14 mouse cellular contexts compared by ENCODE assay signal in the genomic region with DNA sequence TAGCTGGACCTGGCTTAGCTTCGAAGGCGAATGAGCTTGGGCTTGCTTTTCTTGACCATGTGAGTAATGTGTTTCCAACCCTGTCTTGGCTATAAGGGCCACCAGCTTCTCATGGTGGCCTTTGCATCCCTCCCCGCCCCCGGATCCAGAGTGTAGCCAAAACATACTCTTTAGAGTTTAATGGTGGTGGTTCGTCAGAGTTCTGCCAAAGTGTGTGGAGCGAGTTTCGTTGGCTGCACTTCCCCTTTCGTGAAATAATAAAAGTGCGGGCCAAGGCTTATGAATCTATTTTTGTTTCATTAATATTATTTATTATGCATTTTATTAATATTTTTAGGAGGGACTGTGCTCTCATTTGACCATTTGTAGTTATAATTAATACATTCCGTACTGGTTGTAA. TPM values are rescaled to one million over a fixed set of nuclear protein-coding genes. Genes with fewer than 3 reads are reported as not detected.
DNase-seq lines count a peak whose midpoint lies in the region; ATAC-seq and TF ChIP-seq lines count a peak whose summit lies in the region.
"Had no signal": no experiment of that assay in that cellular context is flagged by ENCODE, and none has a peak within 500 bp of the region (broad histone marks: within the 10 kb centered on the region; RNA-seq: fewer than 3 reads in every experiment).

No protein-coding gene starts in this region.

- H3K9me3 ChIP-seq in liver, embryonic 11.5 days (ENCODE audit: control insufficient read depth, low read length) = no peaks in the 10 kb centered on the region
- H3K9me3 ChIP-seq in forebrain, embryonic 15.5 days = no peaks in the 10 kb centered on the region
- no peaks in the 10 kb centered on the region for H3K9me3 ChIP-seq in limb, embryonic 14.5 days (ENCODE audit: control insufficient read depth, low read length)
- H3K9me3 ChIP-seq in neural tube, embryonic 14.5 days (ENCODE audit: control insufficient read depth, low read length) = no peaks in the 10 kb centered on the region
- H3K9me3 ChIP-seq in kidney, embryonic 15.5 days (replicated peaks) = no peaks in the 10 kb centered on the region
- H3K9me3 ChIP-seq: heart, embryonic 10.5 days had no signal

- peaks cover 69% of the 10 kb centered on the region for H3K4me1 ChIP-seq in liver, embryonic 11.5 days (replicated peaks; ENCODE audit: control insufficient read depth, insufficient read depth, low read length)
- peaks cover 96% of the 10 kb centered on the region for H3K4me1 ChIP-seq in forebrain, embryonic 15.5 days
- H3K4me1 ChIP-seq in limb, embryonic 14.5 days (ENCODE audit: control insufficient read depth, insufficient read depth, low read length) = peaks cover 82% of the 10 kb centered on the region
- H3K4me1 ChIP-seq in neural tube, embryonic 14.5 days (ENCODE audit: control insufficient read depth, insufficient read depth, low read length) = peaks cover 56% of the 10 kb centered on the region
- H3K4me1 ChIP-seq in kidney, embryonic 15.5 days = peaks cover 19% of the 10 kb centered on the region
- no peaks in the 10 kb centered on the region for H3K4me1 ChIP-seq in kidney, adult 2 months (ENCODE audit: control insufficient read depth, insufficient read depth, low read length)

- DNase-seq in liver, embryonic 11.5 days (ENCODE audit: low spot score) = no peak
- no peak for DNase-seq in liver
- DNase-seq in limb, embryonic 14.5 days (ENCODE audit: low spot score) = no peak
- DNase-seq in lung, postnatal 14 days = no peak
- no peak for DNase-seq in kidney, adult 2 months
- DNase-seq: cerebellum, postnatal 14 days; kidney, adult 11 months; layer of hippocampus, adult 9-11 months; lung, postnatal 10 days had no signal

- H3K36me3 ChIP-seq in liver, embryonic 11.5 days (ENCODE audit: control insufficient read depth, insufficient read depth, low read length) = peaks cover 4% of the 10 kb centered on the region; the same call in 1 of the 2 replicates
- no peaks in the 10 kb centered on the region for H3K36me3 ChIP-seq in forebrain, embryonic 15.5 days
- H3K36me3 ChIP-seq in limb, embryonic 14.5 days (ENCODE audit: control insufficient read depth, insufficient read depth, low read length) = peaks cover 9% of the 10 kb centered on the region; the same call in 1 of the 2 replicates
- no peaks in the 10 kb centered on the region for H3K36me3 ChIP-seq in neural tube, embryonic 14.5 days (ENCODE audit: control insufficient read depth, insufficient read depth, low read length)
- no peaks in the 10 kb centered on the region for H3K36me3 ChIP-seq in kidney, embryonic 15.5 days
- H3K36me3 ChIP-seq in kidney, adult 2 months (ENCODE audit: control insufficient read depth, insufficient read depth, low read length) = no peaks in the 10 kb centered on the region
- H3K36me3 ChIP-seq: heart, embryonic 10.5 days had no signal

- H3K9ac ChIP-seq in liver, embryonic 11.5 days (ENCODE audit: low read depth, low read length) = 0 out of 2 replicates have a peak overlapping the region, but pooled peaks have one; percentile 5
- peak overlapping the region; percentile 25; the same call in 1 of the 2 replicates for H3K9ac ChIP-seq in forebrain, embryonic 15.5 days (replicated peaks)
- H3K9ac ChIP-seq in limb, embryonic 14.5 days (ENCODE audit: low read depth, low read length, severe bottlenecking) = no peak overlapping the region
- no peak overlapping the region for H3K9ac ChIP-seq in neural tube, embryonic 14.5 days (replicated peaks; ENCODE audit: low read depth, low read length)
- no peak overlapping the region for H3K9ac ChIP-seq in kidney, embryonic 15.5 days

- 0 out of 2 replicates have a peak overlapping the region, but pooled peaks have one; percentile 8 for H3K27ac ChIP-seq in liver, embryonic 11.5 days (ENCODE audit: low read depth, low read length)
- H3K27ac ChIP-seq in forebrain, embryonic 15.5 days (replicated peaks) = peak overlapping the region; percentile 78
- peak overlapping the region; percentile 33; the same call in 1 of the 2 replicates for H3K27ac ChIP-seq in limb, embryonic 14.5 days (replicated peaks; ENCODE audit: low read depth, low read length)
- H3K27ac ChIP-seq in neural tube, embryonic 14.5 days (ENCODE audit: low read depth, low read length) = no peak overlapping the region; the same call in 1 of the 2 replicates
- H3K27ac ChIP-seq in kidney, embryonic 15.5 days = no peak overlapping the region
- no peak overlapping the region for H3K27ac ChIP-seq in kidney, adult 2 months (ENCODE audit: insufficient read depth, low read depth, low read length)

- H3K4me2 ChIP-seq in liver, embryonic 11.5 days = peak overlapping the region; percentile 29
- peak overlapping the region; percentile 47 for H3K4me2 ChIP-seq in forebrain, embryonic 15.5 days (replicated peaks)
- H3K4me2 ChIP-seq in limb, embryonic 14.5 days (replicated peaks; ENCODE audit: low read depth, low read length, severe bottlenecking) = peak overlapping the region; percentile 23; the same call in 1 of the 2 replicates
- H3K4me2 ChIP-seq in neural tube, embryonic 14.5 days (ENCODE audit: low read depth, low read length) = peak overlapping the region; percentile 21; the same call in 1 of the 2 replicates
- H3K4me2 ChIP-seq in kidney, embryonic 15.5 days = no peak overlapping the region

- H3K4me3 ChIP-seq in liver, embryonic 11.5 days (ENCODE audit: low read depth, low read length) = no peak overlapping the region
- peak overlapping the region; percentile 6; the same call in 1 of the 2 replicates for H3K4me3 ChIP-seq in forebrain, embryonic 15.5 days
- no peak overlapping the region for H3K4me3 ChIP-seq in limb, embryonic 14.5 days (replicated peaks; ENCODE audit: low read length)
- H3K4me3 ChIP-seq in neural tube, embryonic 14.5 days (ENCODE audit: low read depth, low read length) = no peak overlapping the region
- H3K4me3 ChIP-seq in kidney, embryonic 15.5 days (replicated peaks) = no peak overlapping the region
- no peak overlapping the region for H3K4me3 ChIP-seq in kidney, adult 2 months (ENCODE audit: insufficient read depth, low read depth, low read length)
- H3K4me3 ChIP-seq: heart, embryonic 10.5 days had no signal

- WGBS in liver, embryonic 11.5 days = 79% methylated on average over 10 of the region's 10 CpGs
- 48% methylated on average over 10 of the region's 10 CpGs for WGBS in forebrain, embryonic 15.5 days
- WGBS in limb, embryonic 14.5 days = 49% methylated on average over 10 of the region's 10 CpGs
- WGBS in neural tube, embryonic 14.5 days = 65% methylated on average over 10 of the region's 10 CpGs
- WGBS in kidney, embryonic 15.5 days = 62% methylated on average over 10 of the region's 10 CpGs
- WGBS in kidney, adult 2 months = 72% methylated on average over 10 of the region's 10 CpGs

- TF ChIP-seq POLR2A in limb, embryonic 14.5 days (IDR thresholded peaks at IDR 0.05; ENCODE audit: borderline replicate concordance, extremely low read depth, insufficient read depth, insufficient read length) = no peak
- no peak for TF ChIP-seq POLR2A in kidney, adult 2 months (IDR thresholded peaks at IDR 0.05; ENCODE audit: low read depth, low read length)

- no peaks in the 10 kb centered on the region for H3K27me3 ChIP-seq in liver, embryonic 11.5 days (replicated peaks; ENCODE audit: control insufficient read depth, insufficient read depth, low read length)
- H3K27me3 ChIP-seq in forebrain, embryonic 15.5 days = no peaks in the 10 kb centered on the region
- H3K27me3 ChIP-seq in limb, embryonic 14.5 days (ENCODE audit: control insufficient read depth, insufficient read depth, low read length) = no peaks in the 10 kb centered on the region
- H3K27me3 ChIP-seq in neural tube, embryonic 14.5 days (ENCODE audit: control insufficient read depth, insufficient read depth, low read length) = no peaks in the 10 kb centered on the region
- H3K27me3 ChIP-seq in kidney, embryonic 15.5 days = peaks cover 75% of the 10 kb centered on the region
- H3K27me3 ChIP-seq in kidney, adult 2 months (replicated peaks; ENCODE audit: control insufficient read depth, insufficient read depth, low read length) = no peaks in the 10 kb centered on the region; the same call in 1 of the 2 replicates

- ATAC-seq in liver, embryonic 11.5 days (replicated peaks; ENCODE audit: low FRiP score) = no peak
- no peak for ATAC-seq in forebrain, embryonic 15.5 days (replicated peaks)
- ATAC-seq in limb, embryonic 14.5 days (ENCODE audit: low FRiP score, low read depth) = peak; percentile 18; the same call in 1 of the 2 replicates
- no peak for ATAC-seq in neural tube, embryonic 14.5 days (ENCODE audit: low read depth)
- ATAC-seq in kidney, embryonic 15.5 days (replicated peaks; ENCODE audit: low FRiP score) = no peak
- ATAC-seq: CD4-positive, CD25-positive, alpha-beta regulatory T cell, adult 4 months had no signal

- no peak for TF ChIP-seq CTCF in kidney, adult 2 months (conservative IDR thresholded peaks at IDR 0.05; ENCODE audit: insufficient read depth, insufficient read length, low read depth, low read length)

RNA-seq across cellular contexts. Expression of a gene that starts 21.4 kb away (rescaled TPM):
- polyA plus RNA-seq in liver, embryonic 11.5 days (2014; fragmentation: Nextera tagmentation; extraction: Ambion mirVana) = 92.2 and 95.4 TPM in 2 replicates
- 204 and 215 TPM in 2 replicates for polyA plus RNA-seq in forebrain, embryonic 15.5 days (2015; fragmentation: Nextera tagmentation; extraction: Ambion mirVana)
- 33.8 and 38.2 TPM in 2 replicates for polyA plus RNA-seq in limb, embryonic 14.5 days (2012; rRNA removed)
- 61.7 and 74.9 TPM in 2 replicates for polyA plus RNA-seq in limb, embryonic 14.5 days (2014; fragmentation: Nextera tagmentation; extraction: Ambion mirVana)
- 143 and 145 TPM in 2 replicates for polyA plus RNA-seq in neural tube, embryonic 14.5 days (2014; fragmentation: Nextera tagmentation; extraction: Ambion mirVana)
- 2.9 and 3.6 TPM in 2 replicates for polyA plus RNA-seq in kidney, embryonic 15.5 days (2015; fragmentation: Nextera tagmentation; extraction: Ambion mirVana)
- 0.14 and 0.72 TPM in 2 replicates for polyA plus RNA-seq in kidney, adult 2 months (2012; rRNA removed)

RNA-seq across cellular contexts. Expression of a gene that starts 24.4 kb away (rescaled TPM):
- polyA plus RNA-seq in liver, embryonic 11.5 days (2014; fragmentation: Nextera tagmentation; extraction: Ambion mirVana) = not detected in 2 replicates
- 0.26 TPM in 1 of 2 replicates, not detected in the other for polyA plus RNA-seq in forebrain, embryonic 15.5 days (2015; fragmentation: Nextera tagmentation; extraction: Ambion mirVana)
- 0.19 TPM in 1 of 2 replicates, not detected in the other for polyA plus RNA-seq in limb, embryonic 14.5 days (2012; rRNA removed)
- polyA plus RNA-seq in limb, embryonic 14.5 days (2014; fragmentation: Nextera tagmentation; extraction: Ambion mirVana) = not detected in 2 replicates
- polyA plus RNA-seq in neural tube, embryonic 14.5 days (2014; fragmentation: Nextera tagmentation; extraction: Ambion mirVana) = not detected in 2 replicates
- not detected in 2 replicates for polyA plus RNA-seq in kidney, embryonic 15.5 days (2015; fragmentation: Nextera tagmentation; extraction: Ambion mirVana)
- not detected in 2 replicates for polyA plus RNA-seq in kidney, adult 2 months (2012; rRNA removed)
- polyA plus RNA-seq: CD4-positive, CD25-positive, alpha-beta regulatory T cell, adult 4 months; heart, embryonic 10.5 days had no signal

Comparison
In these comparisons a context has a peak if more than half of its experiments do, and no peak if none do; other contexts are left out.
1. H3K27ac ChIP-seq: peak in liver, embryonic 11.5 days (single experiment), forebrain, embryonic 15.5 days (single experiment) and limb, embryonic 14.5 days (single experiment); none in neural tube, embryonic 14.5 days (single experiment), kidney, embryonic 15.5 days (single experiment) and kidney, adult 2 months (single experiment).
2. H3K9ac ChIP-seq: peak in liver, embryonic 11.5 days (single experiment) and forebrain, embryonic 15.5 days (single experiment); none in limb, embryonic 14.5 days (single experiment), neural tube, embryonic 14.5 days (single experiment) and kidney, embryonic 15.5 days (single experiment).